Mouse (Mus musculus) v-Abl transformed pro-B cells (cell line): ENCODE results near the gene Mlh3.

Experiments
- in situ Hi-C, 2 experiments: fragments of 400-800 bp; cut with MboI; formaldehyde crosslinking; loops; one replicate each; pipeline ENCODE4 v1.15.1; 2025; ENCODE audit not compliant: unreplicated experiment in 2 of 2

The Mlh3 gene

GRCm38 (mm10) chr12:85256074-85256751 lies 14.2 kb downstream of the Mlh3 start:
- in situ Hi-C loops: no loop called here

GRCm38 (mm10) chr12:85252083-85252482 lies 18.3 kb downstream of the Mlh3 start:
- in situ Hi-C loops: no loop called here

GRCm38 (mm10) chr12:85237553-85237952 lies 32.8 kb downstream of the Mlh3 start:
- in situ Hi-C loops: loop anchor here in 1 of 2 experiments (5.0 kb wide), 1 partner anchor 35 kb away; the partner anchor contains the start of gene Mlh3

- in situ Hi-C loops: no loop called here
Observed at GRCm38 (mm10) chr12:85233376-85234358, 36.7 kb downstream of the Mlh3 start.

DNA sequence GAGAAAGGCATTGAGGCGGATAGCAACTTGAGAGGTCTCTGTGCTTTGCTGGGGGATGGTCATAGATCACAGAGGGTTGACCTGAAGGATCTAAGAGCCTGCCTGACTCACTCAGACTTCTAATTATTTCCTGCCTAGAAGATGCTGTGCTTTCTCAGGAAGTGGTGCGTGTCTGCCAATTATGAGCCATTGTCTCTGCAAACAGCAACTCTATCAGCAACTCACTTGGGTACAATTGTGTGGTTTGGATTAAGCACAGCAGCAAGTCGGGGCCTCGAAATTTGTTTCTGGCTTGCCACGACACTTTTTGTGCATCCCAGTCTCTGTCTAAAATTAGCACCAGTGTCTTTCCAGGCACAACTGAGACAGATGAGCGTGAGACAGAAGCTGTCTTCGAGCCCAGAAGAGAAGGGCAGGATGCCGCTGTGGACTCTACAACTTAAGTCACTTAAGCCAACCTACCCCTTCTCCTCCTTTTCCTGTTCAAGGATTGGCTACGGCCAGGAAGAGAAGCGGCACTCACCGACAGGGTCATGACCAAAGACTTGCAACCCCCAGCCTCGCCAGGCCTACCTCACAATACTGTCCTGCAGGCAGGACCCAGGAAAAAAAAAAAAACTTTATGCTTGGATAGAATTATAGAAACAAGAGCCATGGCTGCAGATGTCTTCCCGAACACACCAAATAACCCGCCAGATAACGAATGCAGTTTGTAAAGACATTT lies 42.4 kb downstream of the Mlh3 start:
- in situ Hi-C loops: no loop called here

DNA sequence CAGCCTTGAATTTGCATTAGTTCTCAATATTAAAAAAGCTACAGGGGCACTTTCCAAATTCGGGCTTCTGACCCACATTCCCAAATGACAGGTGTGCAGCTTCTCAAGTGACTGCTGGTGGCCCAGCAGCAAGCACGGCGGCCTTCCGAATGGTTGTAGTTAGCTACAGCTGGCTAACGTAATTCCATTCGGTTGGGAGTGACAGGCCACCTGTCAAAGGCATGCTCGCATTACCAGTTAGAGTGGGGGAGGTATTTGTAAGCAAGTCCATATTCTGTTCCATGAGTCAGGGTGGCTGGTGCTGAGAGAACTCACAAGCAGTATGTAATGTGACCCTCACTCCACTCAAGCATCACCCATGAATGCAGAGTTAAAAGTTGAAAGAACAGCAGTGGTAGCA lies 43.2 kb downstream of the Mlh3 start:
- in situ Hi-C loops: no loop called here

- in situ Hi-C loops: loop anchor here (5.0 kb wide), 2 partner anchors 42 to 48 kb away; no protein-coding TSS in a partner anchor
Observed at GRCm38 (mm10) chr12:85219905-85220290, 50.5 kb downstream of the Mlh3 start.

DNA sequence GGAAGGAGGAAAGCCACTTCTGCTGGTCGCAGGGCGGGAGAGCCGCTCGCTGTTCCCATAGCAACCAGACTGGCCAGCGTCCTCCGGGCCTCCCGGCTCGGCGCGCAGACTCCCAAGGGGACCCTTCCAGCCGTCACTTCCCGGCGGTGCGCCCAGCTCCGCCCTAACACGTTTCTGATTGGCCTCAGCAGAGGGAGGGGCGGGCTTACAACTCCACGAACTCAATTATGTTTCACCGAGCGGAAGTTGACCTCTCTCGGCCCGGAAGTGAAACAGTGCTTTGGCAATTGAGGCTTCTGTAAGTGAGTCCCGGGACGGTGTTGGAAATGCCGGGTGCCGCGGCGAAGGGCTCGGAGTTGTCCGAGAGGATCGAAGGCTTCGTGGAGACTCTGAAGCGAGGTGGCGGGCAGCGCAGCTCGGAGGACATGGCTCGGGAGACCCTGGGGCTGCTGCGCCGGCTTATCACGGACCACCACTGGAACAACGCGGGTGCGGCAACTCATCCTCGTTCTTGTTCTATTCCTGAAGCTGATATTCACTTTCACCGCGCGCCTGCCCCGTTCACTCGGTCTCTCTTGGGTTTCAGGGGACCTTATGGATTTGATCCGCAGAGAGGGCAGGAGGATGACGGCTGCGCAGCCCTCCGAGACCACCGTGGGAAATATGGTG lies 51.0 kb downstream of the Mlh3 start, which contains the start of gene Eif2b2:
Eif2b2 (plus strand) TSS at position 246 of the 669 bp plus-strand sequence.
- in situ Hi-C loops: no loop called here

DNA sequence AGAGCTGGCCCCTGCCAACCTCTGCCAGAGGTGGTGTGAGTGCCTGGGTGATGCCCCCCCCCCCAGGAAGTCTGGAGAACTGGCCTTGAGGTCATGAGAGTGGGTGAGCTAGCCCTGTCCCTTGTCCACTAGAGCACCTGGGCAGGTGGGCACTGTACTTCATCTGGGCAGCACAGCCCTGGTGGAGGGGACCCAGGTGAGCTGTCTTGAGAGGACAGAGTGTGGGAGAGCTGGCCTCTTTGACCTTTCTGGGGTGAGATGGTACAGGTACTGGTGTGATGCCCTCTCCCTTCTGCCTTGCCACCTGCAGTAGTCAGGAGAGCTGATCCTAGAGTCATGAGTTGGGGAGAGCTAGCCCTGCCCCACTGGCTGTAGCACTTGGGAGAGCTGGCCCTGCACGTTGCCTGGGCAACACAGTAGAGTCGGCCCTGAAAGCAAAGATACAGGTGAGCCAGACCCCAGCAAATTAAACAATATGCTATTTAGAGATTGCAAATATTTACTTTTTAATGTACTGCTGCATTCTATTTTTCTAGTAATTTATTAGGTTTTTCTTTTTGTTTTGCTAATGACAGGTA lies 52.6 kb downstream of the Mlh3 start:
- in situ Hi-C loops: no loop called here

GRCm38 (mm10) chr12:85215031-85215430 lies 55.4 kb downstream of the Mlh3 start:
- in situ Hi-C loops: no loop called here

DNA sequence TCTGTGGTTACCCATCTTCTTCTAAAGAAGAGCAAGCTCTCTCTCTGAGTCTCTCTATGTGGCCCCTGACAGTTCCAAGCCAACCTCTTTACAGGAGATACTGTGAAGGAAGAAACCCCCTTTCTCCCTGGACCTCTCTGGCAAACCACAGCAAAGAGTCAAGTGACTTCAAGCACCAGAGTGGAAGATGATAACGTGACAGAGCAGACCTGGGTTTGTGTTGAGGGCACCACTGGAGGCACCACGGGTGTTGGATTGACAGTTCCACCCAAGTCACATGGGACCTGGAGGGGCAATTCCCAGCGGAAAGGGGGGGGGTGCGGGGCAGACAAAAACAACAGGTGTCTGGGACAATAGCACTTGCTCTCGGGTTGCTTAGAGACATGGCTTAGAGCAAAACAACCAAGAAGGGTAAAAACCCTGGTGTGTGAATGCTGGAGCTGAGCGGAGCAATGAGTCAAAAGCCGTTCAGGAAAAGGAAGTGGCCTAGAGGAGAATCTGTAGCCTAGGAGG lies 61.7 kb downstream of the Mlh3 start:
- in situ Hi-C loops: no loop called here

DNA sequence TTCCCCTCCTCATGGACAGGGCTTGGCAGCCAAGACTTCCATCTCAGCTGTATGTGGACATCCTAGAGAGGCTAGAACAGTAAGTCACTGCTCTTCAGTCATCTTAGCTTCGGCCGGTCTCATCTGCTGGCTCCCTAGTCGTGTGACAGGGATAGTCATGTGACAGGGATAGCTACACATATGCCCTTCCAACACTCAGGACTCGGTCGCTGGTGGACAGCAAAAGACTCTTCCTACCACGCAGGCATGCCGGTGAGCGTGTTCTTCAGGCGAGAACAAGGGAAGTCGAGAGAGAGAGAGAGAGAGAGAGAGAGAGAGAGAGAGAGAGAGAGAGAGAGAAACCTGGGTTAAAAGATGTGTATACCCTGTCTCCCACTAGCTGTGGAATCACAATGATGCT lies 65.0 kb downstream of the Mlh3 start:
- in situ Hi-C loops: no loop called here

- in situ Hi-C loops: no loop called here
Observed at GRCm38 (mm10) chr12:85204105-85204504, 66.3 kb downstream of the Mlh3 start.

DNA sequence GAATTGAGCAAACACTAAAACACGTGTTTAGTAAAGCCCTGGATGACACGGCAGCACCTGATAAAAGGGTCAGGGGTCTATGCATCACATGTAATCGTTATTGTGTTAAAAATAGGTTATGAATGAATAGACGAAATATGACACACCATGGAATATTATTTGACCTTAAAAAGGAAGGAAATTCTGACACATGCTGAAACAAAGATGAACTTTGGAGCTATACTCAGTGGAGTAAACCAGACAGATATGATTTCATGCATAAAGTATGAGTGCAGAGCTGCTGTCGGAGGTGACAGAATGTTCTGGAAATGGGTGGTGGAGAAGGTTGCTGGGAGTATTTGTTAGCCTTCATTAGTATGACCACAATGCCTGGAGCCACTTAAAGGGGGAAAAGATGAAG lies 66.7 kb downstream of the Mlh3 start:
- in situ Hi-C loops: no loop called here

- in situ Hi-C loops: no loop called here
Observed at GRCm38 (mm10) chr12:85202191-85202590, 68.2 kb downstream of the Mlh3 start.

GRCm38 (mm10) chr12:85201830-85202147 lies 68.6 kb downstream of the Mlh3 start:
- in situ Hi-C loops: no loop called here

DNA sequence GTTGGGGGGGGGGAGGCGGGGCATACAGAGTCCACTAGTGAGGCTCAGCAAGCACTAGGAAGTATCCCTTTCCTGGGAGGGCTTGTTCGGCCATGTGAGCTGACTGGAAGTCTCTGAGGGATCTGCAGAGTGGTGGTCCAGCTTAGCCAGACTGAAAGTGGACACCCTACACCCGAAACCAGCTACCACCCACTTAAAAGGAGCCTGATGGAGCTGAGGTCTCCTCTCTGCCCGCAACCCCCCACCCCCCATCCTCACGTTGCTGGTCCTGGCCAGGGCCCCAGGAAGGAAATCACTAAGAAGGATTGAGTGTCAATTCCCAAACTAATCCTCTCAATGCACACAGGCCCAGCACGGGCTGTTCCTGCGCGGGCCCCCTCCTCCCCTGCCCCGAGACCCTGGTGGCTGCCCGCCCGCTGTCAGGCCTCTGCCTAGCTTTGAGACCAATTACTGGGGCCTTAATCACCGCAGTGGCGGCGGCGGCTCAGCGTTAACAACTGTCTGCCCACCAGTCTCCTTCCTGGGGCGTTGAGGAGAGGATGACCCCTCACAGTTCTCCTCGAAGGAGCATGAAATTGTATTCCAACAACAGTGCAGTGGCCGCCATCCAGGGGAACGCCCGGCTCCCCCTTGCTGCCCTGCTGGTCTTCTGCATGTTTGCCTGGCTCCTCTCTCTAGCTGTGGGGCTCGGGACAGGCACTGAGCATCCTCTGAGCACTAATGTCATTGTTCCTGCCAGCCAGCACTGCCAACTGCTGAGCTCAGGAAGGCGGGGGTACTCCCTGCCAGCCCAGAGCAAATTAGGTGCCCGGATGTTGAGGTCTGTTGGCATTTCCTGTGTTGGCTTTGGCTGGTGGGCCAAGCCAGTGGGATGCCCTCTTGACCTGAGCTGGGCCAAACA lies 69.2 kb downstream of the Mlh3 start:
- in situ Hi-C loops: no loop called here

- in situ Hi-C loops: no loop called here
Observed at GRCm38 (mm10) chr12:85199954-85200353, 70.4 kb downstream of the Mlh3 start.

- in situ Hi-C loops: no loop called here
Observed at GRCm38 (mm10) chr12:85197936-85198335, 72.5 kb downstream of the Mlh3 start.
